Mouse (Mus musculus) lung, embryonic 16.5 days (tissue): ENCODE data around the gene Jund. TPM values are rescaled to one million over a fixed set of nuclear protein-coding genes. Genes with fewer than 3 reads are reported as not detected.

Experiments used
- ATAC-seq: fragments of 200-750 bp; cut with Nextera tagmentation; 2 replicates; pipeline ENCODE4 v1.8.0; 2017; ENCODE audit warnings: low read depth, mild to moderate bottlenecking, moderate library complexity
- H3K27ac ChIP-seq: fragments of 300-500 bp; sonication (generic); 2 replicates; pipeline ENCODE4 v1.5.1; 2014; ENCODE audit warnings: mild to moderate bottlenecking, control low read depth, low read length
- H3K27me3 ChIP-seq: fragments of 300-500 bp; sonication (generic); 2 replicates; pipeline ENCODE4 v1.6.1; 2014; ENCODE audit warnings: low read depth, low read length, mixed read lengths; ENCODE audit not compliant: control insufficient read depth, insufficient read depth
- H3K36me3 ChIP-seq: fragments of 300-500 bp; sonication (generic); 2 replicates; pipeline ENCODE4 v1.6.1; 2014; ENCODE audit warnings: low read length; ENCODE audit not compliant: control insufficient read depth, insufficient read depth
- H3K4me1 ChIP-seq: fragments of 300-500 bp; sonication (generic); replicated peaks from 2 replicates; pipeline ENCODE4 v1.6.1; 2014; ENCODE audit warnings: low read length, mixed read lengths; ENCODE audit not compliant: control insufficient read depth, insufficient read depth
- H3K4me2 ChIP-seq: fragments of 300-500 bp; sonication (generic); 2 replicates; pipeline ENCODE4 v1.6.1; 2014; ENCODE audit warnings: low read depth, low read length, control low read depth
- H3K4me3 ChIP-seq: fragments of 300-500 bp; sonication (generic); 2 replicates; pipeline ENCODE4 v1.5.1; 2014; ENCODE audit warnings: mild to moderate bottlenecking, low read length, control low read depth
- H3K9ac ChIP-seq: fragments of 300-500 bp; sonication (generic); 2 replicates; pipeline ENCODE4 v1.6.1; 2014; ENCODE audit warnings: low read length, control low read depth
- H3K9me3 ChIP-seq: fragments of 300-500 bp; sonication (generic); 2 replicates; pipeline ENCODE4 v1.6.1; 2016; ENCODE audit warnings: low read length; ENCODE audit not compliant: control insufficient read depth
- WGBS: fragments of 180-500 bp; shearing (Covaris S2); extraction: QIAGEN DNeasy Blood & Tissue Kit; methylation state at CpG from one replicate; pipeline ENCODE4 v1.1.7; 2014; 5-methylcytosine and 5-hydroxymethylcytosine counted together
- polyA plus RNA-seq: library from polyadenylated mRNA; unstranded; fragments of >200 nt; fragmentation: Nextera tagmentation; extraction: Ambion mirVana; gene quantifications from 2 replicates; pipeline ENCODE4 v1.2.1, GENCODE M21; 2015

Gene Jund
- polyA plus RNA-seq, 1 experiment from 2014 or later = 28.8 TPM

GRCm38 (mm10) chr8:70743656-70744590 lies 45.2 kb downstream of the Jund start:
- peak; percentile 32; the same call in 1 of the 2 replicates for ATAC-seq
- WGBS = 6% methylated on average over 48 of the region's 48 CpGs
- H3K4me2 ChIP-seq = peak overlapping the region; percentile 58

GRCm38 (mm10) chr8:70744806-70745205 lies 46.1 kb downstream of the Jund start:
- WGBS = 46% methylated on average over 11 of the region's 11 CpGs
- H3K27ac ChIP-seq = no peak overlapping the region
- H3K9me3 ChIP-seq = no peaks in the 10 kb centered on the region
- no peak overlapping the region for H3K9ac ChIP-seq
- peaks cover 11% of the 10 kb centered on the region for H3K4me1 ChIP-seq
- H3K4me2 ChIP-seq = peak overlapping the region; percentile 58; the same call in 1 of the 2 replicates
- no peak overlapping the region for H3K4me3 ChIP-seq
- no peak for ATAC-seq
- H3K27me3 ChIP-seq = peaks cover 69% of the 10 kb centered on the region
- no peaks in the 10 kb centered on the region for H3K36me3 ChIP-seq

More at GRCm38 (mm10) chr8:70743656-70744590, 45.2 kb downstream of the Jund start:
- Histone ChIP-seq H3K9ac (peak overlapping the region; percentile 55), H3K9me3 (no peaks in the 10 kb centered on the region), H3K27me3 (peaks cover 69% of the 10 kb centered on the region), H3K4me3 (peak overlapping the region; percentile 43), H3K36me3 (no peaks in the 10 kb centered on the region), H3K27ac (no peak overlapping the region), H3K4me1 (peaks cover 11% of the 10 kb centered on the region)

- ATAC-seq = no peak
- WGBS = 43% methylated on average over 19 of the region's 19 CpGs
- peaks cover 69% of the 10 kb centered on the region for H3K27me3 ChIP-seq
These were observed 47.0 kb downstream of the Jund start for GRCm38 (mm10) chr8:70745691-70746220.

GRCm38 (mm10) chr8:70746676-70747075 lies 47.9 kb downstream of the Jund start:
- WGBS = 35% methylated on average over 9 of the region's 9 CpGs
- no peaks in the 10 kb centered on the region for H3K36me3 ChIP-seq
- peaks cover 66% of the 10 kb centered on the region for H3K27me3 ChIP-seq
- peaks cover 11% of the 10 kb centered on the region for H3K4me1 ChIP-seq
- no peak overlapping the region for H3K27ac ChIP-seq
- no peak for ATAC-seq
- no peak overlapping the region for H3K4me3 ChIP-seq
- no peak overlapping the region for H3K4me2 ChIP-seq
- H3K9ac ChIP-seq = no peak overlapping the region
- no peaks in the 10 kb centered on the region for H3K9me3 ChIP-seq

More at GRCm38 (mm10) chr8:70745691-70746220, 47.0 kb downstream of the Jund start:
- H3K4me1 ChIP-seq = peaks cover 11% of the 10 kb centered on the region
- no peak overlapping the region for H3K27ac ChIP-seq
- no peaks in the 10 kb centered on the region for H3K36me3 ChIP-seq
- H3K4me3 ChIP-seq = no peak overlapping the region
- H3K9me3 ChIP-seq = no peaks in the 10 kb centered on the region
- H3K4me2 ChIP-seq = no peak overlapping the region
- H3K9ac ChIP-seq = no peak overlapping the region

- ATAC-seq = no peak
- no peak overlapping the region for H3K9ac ChIP-seq
- H3K36me3 ChIP-seq = no peaks in the 10 kb centered on the region
- H3K4me2 ChIP-seq = no peak overlapping the region
- no peak overlapping the region for H3K27ac ChIP-seq
- peaks cover 11% of the 10 kb centered on the region for H3K4me1 ChIP-seq
- WGBS = 81% methylated on average over 18 of the region's 18 CpGs
- H3K9me3 ChIP-seq = no peaks in the 10 kb centered on the region
- no peak overlapping the region for H3K4me3 ChIP-seq
- peaks cover 59% of the 10 kb centered on the region for H3K27me3 ChIP-seq
These were observed 48.6 kb downstream of the Jund start for GRCm38 (mm10) chr8:70747211-70747890.

GRCm38 (mm10) chr8:70748246-70749096 lies 49.7 kb downstream of the Jund start:
- Histone ChIP-seq H3K4me3 (no peak overlapping the region), H3K9me3 (no peaks in the 10 kb centered on the region), H3K27me3 (peaks cover 48% of the 10 kb centered on the region), H3K27ac (no peak overlapping the region), H3K9ac (no peak overlapping the region), H3K4me2 (no peak overlapping the region), H3K36me3 (no peaks in the 10 kb centered on the region), H3K4me1 (peaks cover 18% of the 10 kb centered on the region)
- no peak for ATAC-seq
- WGBS = 82% methylated on average over 23 of the region's 23 CpGs

GRCm38 (mm10) chr8:70749097-70749674 lies 50.4 kb downstream of the Jund start:
- Histone ChIP-seq H3K27ac (no peak overlapping the region), H3K4me3 (no peak overlapping the region), H3K36me3 (no peaks in the 10 kb centered on the region), H3K4me2 (no peak overlapping the region), H3K9ac (no peak overlapping the region), H3K4me1 (peaks cover 14% of the 10 kb centered on the region), H3K27me3 (peaks cover 41% of the 10 kb centered on the region), H3K9me3 (no peaks in the 10 kb centered on the region)
- 72% methylated on average over 19 of the region's 19 CpGs for WGBS
- ATAC-seq = no peak
